Mouse (Mus musculus) G1E (cell line): ENCODE data around the gene Phldb1.

ENCODE experiments used
- CTCF ChIP-seq: IDR thresholded peaks from 2 replicates; pipeline ENCODE4 v1.5.1; 2012; ENCODE audit warnings: low read depth, low read length, inconsistent platforms, mixed read lengths
- GATA1 ChIP-seq: IDR thresholded peaks from 2 replicates; pipeline ENCODE4 v1.6.1; 2012; ENCODE audit warnings: borderline replicate concordance, low read length, inconsistent platforms, mixed read lengths
- GATA2 ChIP-seq: IDR thresholded peaks from 2 replicates; pipeline ENCODE4 v1.6.1; 2012; ENCODE audit warnings: low read depth, low read length, inconsistent platforms, borderline replicate concordance
- POLR2AphosphoS5 ChIP-seq: IDR thresholded peaks from 2 replicates; pipeline ENCODE4 v1.6.1; 2012; ENCODE audit warnings: low read depth, low read length, inconsistent platforms; ENCODE audit not compliant: insufficient replicate concordance
- TAL1 ChIP-seq: conservative IDR thresholded peaks from 2 replicates; pipeline ENCODE4 v1.6.1; 2012; ENCODE audit warnings: low read depth, low read length, inconsistent platforms, mixed read lengths

DNA sequence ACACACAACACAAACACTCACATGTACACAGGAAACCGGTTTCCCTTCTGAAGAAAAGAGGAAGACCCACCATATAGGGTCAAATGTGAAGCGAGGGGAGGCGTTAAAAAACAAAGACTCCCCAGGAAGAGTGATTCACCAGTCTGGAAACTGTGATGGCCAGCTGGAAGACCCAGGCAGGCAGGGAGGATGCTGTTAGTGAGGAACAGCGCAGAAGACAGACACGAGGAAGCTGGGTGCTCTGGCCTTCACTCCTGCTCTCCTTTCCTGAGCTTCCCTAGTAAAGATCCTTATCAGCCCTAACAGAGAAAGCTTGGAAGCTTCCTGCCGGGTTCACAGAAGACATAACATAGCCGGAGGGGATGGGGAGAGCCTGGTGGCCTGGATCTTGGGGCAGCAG lies 12.0 kb downstream of the Phldb1 start:
- no peak for TF ChIP-seq CTCF
- no peak for TF ChIP-seq POLR2AphosphoS5
- no peak for TF ChIP-seq TAL1
- no peak for TF ChIP-seq GATA1
- TF ChIP-seq GATA2: no peak
